Mouse (Mus musculus) Patski (cell line): ENCODE measurements around the gene Usp39. TPM values are rescaled to one million over a fixed set of nuclear protein-coding genes. Genes with fewer than 3 reads are reported as not detected.

Experiments used
- ATAC-seq: fragments of 100-300 bp; one replicate; pipeline ENCODE4 v1.8.0; 2021
- CTCF ChIA-PET: fragments of 350-600 bp; sonication (Branson Sonifier 250); formaldehyde crosslinking; loops from one replicate; lab custom pipeline; 2022; ENCODE audit warnings: inconsistent platforms; lab: Charles Lee
- POLR2A ChIA-PET: fragments of 350-600 bp; sonication (Branson Sonifier 250); formaldehyde crosslinking; loops from one replicate; lab custom pipeline; 2022; ENCODE audit warnings: antibody characterized with exemption, inconsistent platforms; lab: Charles Lee
- DNase-seq: peaks from one replicate; pipeline ENCODE4 v3.0.0-alpha.2; 2011; ENCODE audit warnings: low read depth, low spot score
- H3K27me3 ChIP-seq: fragments of 371-371 bp; one replicate; pipeline ENCODE4 v1.5.1; 2021
- CTCF ChIP-seq: fragments of 100-300 bp; IDR thresholded peaks from one replicate; pipeline ENCODE4 v1.5.1; 2021
- in situ Hi-C: fragments of 300-500 bp; cut with MboI; formaldehyde crosslinking; loops from 3 replicates; pipeline ENCODE4 v1.11.1; 2018; ENCODE audit warnings: low pct_unique_long_range_greater_than_20kb, mixed read lengths
- polyA plus RNA-seq: library from polyadenylated mRNA; unstranded; gene quantifications from one replicate; pipeline ENCODE4 v1.2.3, GENCODE M21; 2021

The Usp39 gene
- polyA plus RNA-seq, 1 experiment from 2014 or later = 64.7 TPM

DNA sequence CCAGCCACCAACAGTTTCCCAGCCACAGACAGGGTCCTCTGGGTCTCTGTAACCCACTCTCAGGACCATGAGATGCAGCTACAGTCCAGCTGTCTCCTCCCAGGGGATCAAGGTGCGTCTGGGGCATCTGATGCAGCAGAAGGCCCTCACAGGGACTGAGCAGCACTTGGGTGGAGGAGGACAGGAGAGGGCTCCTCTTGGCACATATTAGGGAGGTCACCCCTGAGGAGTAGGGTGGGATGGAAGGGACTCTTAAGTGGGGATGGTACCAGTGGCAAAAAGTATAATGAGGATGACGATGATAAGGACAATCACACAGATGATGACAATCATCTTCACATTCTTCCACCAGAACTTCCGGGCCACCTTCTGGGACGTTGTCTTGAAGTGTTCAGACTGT lies 40.3 kb upstream of the Usp39 start:
- no peak for TF ChIP-seq CTCF
- CTCF ChIA-PET = no interaction called here
- no peak for DNase-seq
- POLR2A ChIA-PET = no interaction called here
- no peaks in the 10 kb centered on the region for H3K27me3 ChIP-seq
- ATAC-seq = no peak
- in situ Hi-C loops = no loop called here

DNA sequence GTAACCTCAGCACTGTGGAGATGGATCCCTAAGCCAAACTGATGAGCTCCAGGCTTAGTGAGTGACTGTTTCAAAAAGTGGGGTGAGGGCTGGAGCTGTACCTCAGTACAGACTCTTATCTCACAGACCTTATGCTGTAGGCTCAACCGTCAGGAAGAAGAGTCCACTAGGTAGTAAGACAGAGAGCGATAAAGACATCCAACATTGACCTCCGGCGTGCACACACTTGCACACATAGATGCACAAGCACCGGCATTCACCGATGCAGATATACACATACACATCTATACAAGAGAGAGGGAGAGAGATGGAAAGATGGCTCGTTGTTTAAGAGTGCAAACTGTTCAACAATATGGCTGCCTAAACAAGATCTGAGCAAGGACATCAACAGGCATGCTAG lies 39.0 kb upstream of the Usp39 start:
- ATAC-seq (no peak), DNase-seq (no peak)
- no peaks in the 10 kb centered on the region for H3K27me3 ChIP-seq
- no peak for TF ChIP-seq CTCF
- in situ Hi-C loops = no loop called here
- ChIA-PET CTCF (no interaction called here), POLR2A (no interaction called here)

- POLR2A ChIA-PET = interaction anchor here (0.6 kb wide), 1 partner anchor 9 kb away, joined by 6 read pairs; no protein-coding TSS in a partner anchor
- ATAC-seq (no peak), DNase-seq (no peak)
- no peaks in the 10 kb centered on the region for H3K27me3 ChIP-seq
- in situ Hi-C loops = no loop called here
- CTCF ChIA-PET = no interaction called here
- no peak for TF ChIP-seq CTCF
These were observed 38.3 kb upstream of the Usp39 start for GRCm38 (mm10) chr6:72383142-72383820.

- DNase-seq = no peak
- no peaks in the 10 kb centered on the region for H3K27me3 ChIP-seq
- no peak for TF ChIP-seq CTCF
- ChIA-PET POLR2A (no interaction called here), CTCF (no interaction called here)
- in situ Hi-C loops = no loop called here
- ATAC-seq = no peak
These were observed 37.5 kb upstream of the Usp39 start for GRCm38 (mm10) chr6:72382494-72382893.

- ChIA-PET CTCF (interaction anchor here (1.1 to 2.2 kb wide), 6 partner anchors 9 to 160 kb away, joined by 3 to 11 read pairs (median 4); partner anchors contain the start of gene Vamp8), POLR2A (interaction anchor here (0.9 to 2.3 kb wide), 4 partner anchors 9 to 34 kb away, joined by 3 to 7 read pairs (median 3); no protein-coding TSS in a partner anchor)
These were observed 35.3 kb upstream of the Usp39 start, which contains the start of gene Vamp5 for GRCm38 (mm10) chr6:72380131-72380770. Gene Vamp5 (minus strand): TSS chr6:72380468.

DNA sequence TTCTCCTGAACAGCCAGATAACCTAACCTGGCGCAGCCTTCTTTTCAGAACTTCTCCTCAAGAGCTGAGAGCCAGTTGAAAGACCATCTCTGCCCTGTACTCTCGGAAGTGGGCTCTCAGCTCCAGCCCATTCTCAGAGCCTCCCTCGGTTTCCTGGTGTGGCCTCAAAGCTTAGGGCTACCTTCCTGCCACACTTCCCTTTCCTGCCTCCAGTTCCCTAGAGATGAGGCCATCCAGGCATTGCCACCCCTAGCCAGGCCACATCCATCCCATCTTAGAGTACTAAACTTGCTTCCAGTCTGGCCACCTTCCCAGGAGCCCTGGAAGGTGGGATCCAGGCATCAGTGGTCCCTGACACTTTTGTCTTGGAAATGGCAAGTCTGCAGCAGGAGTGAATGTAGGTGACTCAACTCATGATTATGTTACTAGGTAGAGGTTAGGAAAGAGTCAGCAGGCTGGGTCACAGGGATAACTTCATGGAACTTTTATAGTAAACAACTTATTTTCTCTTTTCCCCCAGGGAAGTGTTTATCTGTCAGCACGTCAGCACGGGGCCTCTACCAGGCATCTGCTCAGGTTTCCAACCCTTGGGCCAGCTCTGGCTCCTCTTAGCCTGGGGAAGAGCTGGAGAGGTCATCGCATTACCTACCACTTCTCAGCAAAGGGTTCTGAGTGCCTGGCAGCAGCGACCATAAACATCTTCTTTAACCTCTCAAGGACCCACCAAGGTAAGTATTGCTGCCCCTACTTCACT lies 34.6 kb upstream of the Usp39 start:
- in situ Hi-C loops = no loop called here
- ChIA-PET CTCF (interaction anchor here (1.2 to 2.2 kb wide), 6 partner anchors 10 to 161 kb away, joined by 3 to 11 read pairs (median 3); partner anchors contain the start of gene Vamp8), POLR2A (interaction anchor here (0.9 to 2.3 kb wide), 4 partner anchors 10 to 33 kb away, joined by 3 to 7 read pairs (median 3); no protein-coding TSS in a partner anchor)
- DNase-seq (no peak), ATAC-seq (peak; percentile 46)
- no peak for TF ChIP-seq CTCF
- H3K27me3 ChIP-seq = no peaks in the 10 kb centered on the region

More at GRCm38 (mm10) chr6:72380131-72380770, 35.3 kb upstream of the Usp39 start, which contains the start of gene Vamp5:
- DNase-seq = no peak
- in situ Hi-C loops = no loop called here
- TF ChIP-seq CTCF = peak; percentile 88
- ATAC-seq = peak; percentile 76
- H3K27me3 ChIP-seq = no peaks in the 10 kb centered on the region

GRCm38 (mm10) chr6:72378510-72379234 lies 33.7 kb upstream of the Usp39 start:
- no peaks in the 10 kb centered on the region for H3K27me3 ChIP-seq
- ChIA-PET CTCF (interaction anchor here (1.3 to 1.8 kb wide), 3 partner anchors 9 to 16 kb away, joined by 3 to 7 read pairs (median 3); no protein-coding TSS in a partner anchor), POLR2A (interaction anchor here (2.3 kb wide), 1 partner anchor 11 kb away, joined by 7 read pairs; no protein-coding TSS in a partner anchor)
- no peak for TF ChIP-seq CTCF
- no peak for ATAC-seq
- in situ Hi-C loops = no loop called here
- DNase-seq = no peak

DNA sequence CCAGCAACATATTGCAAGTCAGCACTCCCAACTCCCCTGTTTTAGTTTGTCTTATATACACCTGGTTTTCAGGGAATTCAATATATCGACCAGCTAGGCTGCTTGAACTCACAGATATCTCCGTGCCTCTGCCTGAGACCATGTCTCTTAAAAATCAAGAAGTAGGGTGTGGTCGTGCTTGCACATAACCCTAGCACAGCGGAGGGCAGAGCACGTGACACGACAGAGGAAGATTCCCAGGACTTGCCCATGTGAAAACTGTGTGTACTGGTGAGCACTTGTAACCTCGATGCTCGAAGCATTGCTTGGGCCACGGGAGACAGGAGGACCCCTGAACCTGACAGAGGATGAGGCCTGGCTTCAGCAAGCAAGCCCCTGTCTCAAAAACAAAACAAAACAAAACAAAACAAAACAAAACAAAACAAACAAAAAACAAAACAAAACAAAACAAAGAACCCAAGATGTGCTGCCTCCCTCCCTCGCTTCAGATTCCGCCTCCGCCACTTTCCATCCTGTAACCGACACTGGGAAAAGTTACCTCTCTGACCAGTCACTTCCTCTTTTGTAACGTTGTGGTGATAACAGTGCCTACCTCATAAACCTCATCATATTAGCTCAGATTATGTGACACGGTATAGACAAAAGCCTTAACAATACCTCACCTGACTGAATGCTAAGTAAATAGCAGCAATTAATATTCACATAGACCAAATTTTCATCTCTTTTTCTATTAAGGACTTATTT lies 30.0 kb upstream of the Usp39 start:
- DNase-seq (no peak), ATAC-seq (no peak)
- CTCF ChIA-PET = no interaction called here
- TF ChIP-seq CTCF = no peak
- in situ Hi-C loops = no loop called here
- H3K27me3 ChIP-seq = no peaks in the 10 kb centered on the region
- POLR2A ChIA-PET = interaction anchor here (0.7 to 1.4 kb wide), 2 partner anchors 8 to 20 kb away, joined by 6 to 7 read pairs; partner anchors contain the start of gene Tmem150a

DNA sequence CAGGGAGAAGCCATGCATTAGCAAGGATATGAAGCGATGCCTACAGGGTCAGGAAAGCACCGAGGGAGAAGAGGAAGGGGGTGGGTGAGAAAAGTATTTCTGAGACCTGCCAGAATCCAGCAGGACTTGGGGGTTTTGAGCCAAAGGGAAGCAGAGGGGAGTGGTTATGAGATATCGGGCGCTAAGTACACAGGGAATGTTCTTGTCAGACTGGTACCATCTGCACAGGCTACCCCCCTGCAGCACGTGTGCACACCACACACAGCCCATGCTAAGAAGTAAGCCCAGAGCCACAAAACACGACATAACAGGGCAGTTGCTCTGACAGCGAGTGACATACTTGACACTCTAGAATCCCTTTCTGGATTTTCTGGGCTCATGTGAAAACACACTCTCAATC lies 29.2 kb upstream of the Usp39 start:
- DNase-seq = no peak
- CTCF ChIA-PET = no interaction called here

More for the DNA sequence above, 29.2 kb upstream of the Usp39 start:
- in situ Hi-C loops = no loop called here
- no peaks in the 10 kb centered on the region for H3K27me3 ChIP-seq
- no peak for TF ChIP-seq CTCF
- POLR2A ChIA-PET = no interaction called here
- ATAC-seq = no peak
